ENCODE assay signal across 16 mouse cellular contexts in the genomic region with DNA sequence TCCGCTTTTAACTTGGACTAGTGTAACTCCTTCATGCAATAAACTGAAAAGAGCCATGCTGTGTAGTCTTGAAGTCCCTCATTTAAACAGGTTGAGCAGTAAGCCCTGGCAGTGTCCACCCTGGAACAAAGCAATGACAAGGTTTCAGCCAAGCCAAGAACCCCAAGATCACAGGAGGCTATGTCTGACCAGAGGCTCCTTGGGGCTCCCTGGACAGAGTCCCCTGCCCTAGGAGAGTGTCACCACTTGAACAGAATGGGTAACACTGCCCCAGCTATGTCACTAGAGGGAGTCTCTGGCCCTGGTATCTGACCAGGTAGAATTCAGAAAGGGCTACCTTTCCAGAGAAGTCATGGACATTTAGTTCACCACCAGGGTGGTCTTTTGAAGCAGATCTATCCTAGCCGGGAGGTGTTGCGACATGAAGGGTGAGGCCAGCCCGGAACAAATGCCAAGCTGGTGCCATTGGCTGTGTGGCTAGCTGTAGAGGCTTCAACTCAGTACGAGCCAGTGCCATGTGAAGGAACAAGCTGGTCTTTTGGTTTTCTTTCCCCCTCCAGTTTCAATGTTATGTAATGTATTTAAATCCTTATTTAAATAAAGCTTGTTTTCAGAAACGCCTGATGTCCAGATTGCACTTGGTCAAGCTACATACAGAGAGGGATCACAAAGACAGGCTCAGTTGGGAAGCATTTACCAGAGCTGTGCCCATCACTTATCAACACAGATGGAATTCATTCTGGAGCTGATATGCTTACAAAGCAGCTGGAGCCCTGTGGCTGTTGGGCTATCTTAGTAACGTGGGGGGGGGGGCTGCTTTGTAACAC. TPM values are rescaled to one million over a fixed set of nuclear protein-coding genes. Genes with fewer than 3 reads are reported as not detected.
DNase-seq lines count a peak whose midpoint lies in the region; ATAC-seq and TF ChIP-seq lines count a peak whose summit lies in the region.
"Not testable (repeated sequence)": the region's sequence is repeated elsewhere in the genome, so short reads cannot be mapped to it uniquely, and the experiment has no call there.
"Had no signal": no experiment of that assay in that cellular context is flagged by ENCODE, and none has a peak within 500 bp of the region (broad histone marks: within the 10 kb centered on the region; RNA-seq: fewer than 3 reads in every experiment).

No protein-coding gene starts in this region.

- not testable (repeated sequence) for ATAC-seq in hindbrain, embryonic 13.5 days (ENCODE audit: low FRiP score); liver, embryonic 16.5 days (ENCODE audit: low read depth)

- H3K27ac ChIP-seq in bone marrow macrophage, adult 2 months (ENCODE audit: insufficient read depth, low read depth, low read length); forebrain, embryonic 10.5 days; hindbrain, embryonic 13.5 days; layer of hippocampus, adult 2 months: not testable (repeated sequence)
- H3K27ac ChIP-seq in liver, embryonic 16.5 days (ENCODE audit: low read length), result peak overlapping the region; percentile 10; the same call in 1 of the 2 replicates

- peaks cover 27% of the 10 kb centered on the region for H3K36me3 ChIP-seq in E14TG2a.4 (ENCODE audit: insufficient read depth, low read length)
- peaks cover 28% of the 10 kb centered on the region for H3K36me3 ChIP-seq in forebrain, embryonic 10.5 days (replicated peaks)
- H3K36me3 ChIP-seq in hindbrain, embryonic 13.5 days, result peaks cover 18% of the 10 kb centered on the region
- H3K36me3 ChIP-seq in liver, embryonic 16.5 days (ENCODE audit: control insufficient read depth, insufficient read depth), result peaks cover 19% of the 10 kb centered on the region

- peaks cover 39% of the 10 kb centered on the region for H3K4me1 ChIP-seq in E14TG2a.4 (replicated peaks; ENCODE audit: low read depth, low read length)
- not testable (repeated sequence) for H3K4me1 ChIP-seq in bone marrow macrophage, adult 2 months (ENCODE audit: control insufficient read depth, insufficient read depth, low read length)
- H3K4me1 ChIP-seq in forebrain, embryonic 10.5 days, result peaks cover 11% of the 10 kb centered on the region
- H3K4me1 ChIP-seq in hindbrain, embryonic 13.5 days (replicated peaks), result peaks cover 25% of the 10 kb centered on the region
- H3K4me1 ChIP-seq in liver, embryonic 16.5 days (ENCODE audit: control insufficient read depth, low read depth, low read length), result peaks cover 35% of the 10 kb centered on the region

- WGBS in forebrain, embryonic 10.5 days, result 85% methylated on average over 7 of the region's 7 CpGs
- WGBS in hindbrain, embryonic 13.5 days, result 77% methylated on average over 7 of the region's 7 CpGs
- 72% methylated on average over 7 of the region's 7 CpGs for WGBS in liver, embryonic 16.5 days (ENCODE audit: insufficient replicate concordance)

- not testable (repeated sequence) for TF ChIP-seq POLR2A in bone marrow macrophage, adult 2 months (IDR thresholded peaks at IDR 0.05; ENCODE audit: borderline replicate concordance, low read depth, low read length)

- H3K9ac ChIP-seq in hindbrain, embryonic 13.5 days, result not testable (repeated sequence)
- H3K9ac ChIP-seq in liver, embryonic 16.5 days (ENCODE audit: low read depth, low read length), result peak overlapping the region; percentile 9; the same call in 1 of the 2 replicates

- H3K4me3 ChIP-seq in E14TG2a.4 (replicated peaks; ENCODE audit: low read length), result peak overlapping the region; percentile 89
- peak overlapping the region; percentile 3; the same call in 1 of the 2 replicates for H3K4me3 ChIP-seq in bone marrow macrophage, adult 2 months (ENCODE audit: insufficient read depth, low read length)
- peak overlapping the region; percentile 12; the same call in 1 of the 2 replicates for H3K4me3 ChIP-seq in forebrain, embryonic 10.5 days
- H3K4me3 ChIP-seq in hindbrain, embryonic 13.5 days, result not testable (repeated sequence)
- H3K4me3 ChIP-seq in layer of hippocampus, adult 2 months, result peak overlapping the region; percentile 9; the same call in 1 of the 2 replicates
- peak overlapping the region; percentile 23 for H3K4me3 ChIP-seq in liver, embryonic 16.5 days (ENCODE audit: low read depth, low read length)

- H3K27me3 ChIP-seq in E14TG2a.4 (ENCODE audit: insufficient read depth, low read length); forebrain, embryonic 10.5 days (ENCODE audit: poor library complexity, severe bottlenecking); hindbrain, embryonic 13.5 days; liver, embryonic 16.5 days (ENCODE audit: control insufficient read depth, insufficient read depth, low read depth, low read length): not testable (repeated sequence)

- not testable (repeated sequence) for TF ChIP-seq CTCF in E14TG2a.4 (conservative IDR thresholded peaks at IDR 0.05; ENCODE audit: low read length); bone marrow macrophage, adult 2 months (IDR thresholded peaks at IDR 0.05; ENCODE audit: low read depth, low read length)
- TF ChIP-seq CTCF in layer of hippocampus, adult 2 months (conservative IDR thresholded peaks at IDR 0.05), result peak; percentile 48

- H3K9me3 ChIP-seq in E14TG2a.4 (ENCODE audit: low read length); forebrain, embryonic 10.5 days; hindbrain, embryonic 13.5 days; liver, embryonic 16.5 days (replicated peaks; ENCODE audit: control insufficient read depth, low read length): not testable (repeated sequence)

- not testable (repeated sequence) for DNase-seq in forebrain, embryonic 10.5 days (ENCODE audit: extremely low spot score, low spot score); layer of hippocampus, adult 2 months (ENCODE audit: low spot score in 2 of 2)
- peak; percentile 58 for DNase-seq in naive thymus-derived CD4-positive, alpha-beta T cell, adult 2 months (ENCODE audit: low read depth)

- H3K4me2 ChIP-seq in hindbrain, embryonic 13.5 days, result peak overlapping the region; percentile 91
- peak overlapping the region; percentile 81 for H3K4me2 ChIP-seq in liver, embryonic 16.5 days (ENCODE audit: low read depth, low read length)

RNA-seq across cellular contexts. Expression of a gene that starts 2.0 kb away (rescaled TPM):
- polyA plus RNA-seq in bone marrow macrophage, adult 2 months (2012; ENCODE audit: insufficient read depth, insufficient read length, missing spikeins), result 922 and 1,042 TPM in 2 replicates
- polyA plus RNA-seq in forebrain, embryonic 10.5 days (2016; fragmentation: Nextera tagmentation; extraction: Ambion mirVana), result 1,690 and 1,733 TPM in 2 replicates
- 1,398 and 1,436 TPM in 2 replicates for polyA plus RNA-seq in hindbrain, embryonic 13.5 days (2015; fragmentation: Nextera tagmentation; extraction: Ambion mirVana)
- total RNA-seq in layer of hippocampus, adult 2 months (2021), result 100 to 1,000 TPM; 713 to 750 TPM
- 1,629 and 1,636 TPM in 2 replicates for polyA plus RNA-seq in liver, embryonic 16.5 days (2015; fragmentation: Nextera tagmentation; extraction: Ambion mirVana)

RNA-seq across cellular contexts. Expression of a gene that starts 12.5 kb away (rescaled TPM):
- polyA plus RNA-seq in bone marrow macrophage, adult 2 months (2012; ENCODE audit: insufficient read depth, insufficient read length, missing spikeins), result not detected in 2 replicates
- polyA plus RNA-seq in forebrain, embryonic 10.5 days (2016; fragmentation: Nextera tagmentation; extraction: Ambion mirVana), result not detected in 2 replicates
- 0.66 and 1.7 TPM in 2 replicates for polyA plus RNA-seq in hindbrain, embryonic 13.5 days (2015; fragmentation: Nextera tagmentation; extraction: Ambion mirVana)
- total RNA-seq in layer of hippocampus, adult 2 months (2021), result not detected
- polyA plus RNA-seq in liver, embryonic 16.5 days (2015; fragmentation: Nextera tagmentation; extraction: Ambion mirVana), result not detected in 2 replicates
- total RNA-seq: adrenal gland, postnatal 36 days; heart, adult 18-20 months; heart, postnatal 4 days; layer of hippocampus, adult 8-10 months; left cerebral cortex, postnatal 10 days had no signal
- polyA plus RNA-seq: kidney, embryonic 14.5 days; lung, postnatal 0 days; neural tube, embryonic 14.5 days; spleen, adult 2 months had no signal

RNA-seq across cellular contexts. Expression of a gene that starts 34.2 kb away (rescaled TPM):
- 0.68 and 1.2 TPM in 2 replicates for polyA plus RNA-seq in bone marrow macrophage, adult 2 months (2012; ENCODE audit: insufficient read depth, insufficient read length, missing spikeins)
- 46.7 and 47.5 TPM in 2 replicates for polyA plus RNA-seq in forebrain, embryonic 10.5 days (2016; fragmentation: Nextera tagmentation; extraction: Ambion mirVana)
- 94.1 and 94.4 TPM in 2 replicates for polyA plus RNA-seq in hindbrain, embryonic 13.5 days (2015; fragmentation: Nextera tagmentation; extraction: Ambion mirVana)
- total RNA-seq in layer of hippocampus, adult 2 months (2021), result 100 to 1,000 TPM; 169 to 174 TPM
- polyA plus RNA-seq in liver, embryonic 16.5 days (2015; fragmentation: Nextera tagmentation; extraction: Ambion mirVana), result 0.27 and 0.42 TPM in 2 replicates

RNA-seq across cellular contexts. Expression of a gene that starts 52.0 kb away (rescaled TPM):
- not detected in 2 replicates for polyA plus RNA-seq in bone marrow macrophage, adult 2 months (2012; ENCODE audit: insufficient read depth, insufficient read length, missing spikeins)
- not detected in 2 replicates for polyA plus RNA-seq in forebrain, embryonic 10.5 days (2016; fragmentation: Nextera tagmentation; extraction: Ambion mirVana)
- polyA plus RNA-seq in hindbrain, embryonic 13.5 days (2015; fragmentation: Nextera tagmentation; extraction: Ambion mirVana), result not detected in 2 replicates
- not detected for total RNA-seq in layer of hippocampus, adult 2 months (2021)
- not detected in 2 replicates for polyA plus RNA-seq in liver, embryonic 16.5 days (2015; fragmentation: Nextera tagmentation; extraction: Ambion mirVana)
- total RNA-seq: adrenal gland, postnatal 36 days; heart, adult 18-20 months; heart, postnatal 4 days; layer of hippocampus, adult 8-10 months; left cerebral cortex, postnatal 10 days had no signal
- polyA plus RNA-seq: kidney, embryonic 14.5 days; lung, postnatal 0 days; neural tube, embryonic 14.5 days; spleen, adult 2 months had no signal

Comparison
In these comparisons a context has a peak if more than half of its experiments do, and no peak if none do; other contexts are left out.
1. RNA of a gene that starts 34.2 kb away (polyA plus RNA-seq): 94.1 to 94.4 TPM in hindbrain, embryonic 13.5 days and 46.7 to 47.5 TPM in forebrain, embryonic 10.5 days; 0.68 to 1.2 TPM in bone marrow macrophage, adult 2 months and 0.27 to 0.42 TPM in liver, embryonic 16.5 days; every median in the first group is over 10 times any median in the second.